Mouse (Mus musculus) forebrain, embryonic 10.5 days (tissue): ENCODE measurements around the gene Poc5. TPM values are rescaled to one million over a fixed set of nuclear protein-coding genes. Genes with fewer than 3 reads are reported as not detected.

Experiments used
- DNase-seq: peaks from one replicate; pipeline ENCODE4 v3.0.0-alpha.2; 2017; ENCODE audit warnings: low spot score; ENCODE audit errors: extremely low spot score
- H3K27ac ChIP-seq: fragments of 300-500 bp; sonication (generic); 2 replicates; pipeline ENCODE4 v1.5.1; 2016; ENCODE audit warnings: mild to moderate bottlenecking
- H3K27me3 ChIP-seq: fragments of 300-500 bp; sonication (generic); 2 replicates; pipeline ENCODE4 v1.6.1; 2016; ENCODE audit warnings: mild to moderate bottlenecking; ENCODE audit not compliant: poor library complexity, severe bottlenecking
- H3K36me3 ChIP-seq: fragments of 300-500 bp; sonication (generic); replicated peaks from 2 replicates; pipeline ENCODE4 v1.6.1; 2016; ENCODE audit warnings: mild to moderate bottlenecking, moderate library complexity
- H3K4me1 ChIP-seq: fragments of 300-500 bp; sonication (generic); 2 replicates; pipeline ENCODE4 v1.6.1; 2016
- H3K4me3 ChIP-seq: fragments of 300-500 bp; sonication (generic); 2 replicates; pipeline ENCODE4 v1.5.1; 2016; ENCODE audit warnings: mild to moderate bottlenecking, moderate library complexity
- H3K9me3 ChIP-seq: fragments of 300-500 bp; sonication (generic); 2 replicates; pipeline ENCODE4 v1.6.1; 2016; ENCODE audit warnings: mild to moderate bottlenecking, moderate library complexity
- WGBS: fragments of 180-500 bp; shearing (Covaris S2); methylation state at CpG from one replicate; pipeline ENCODE4 v1.1.7; 2016; 5-methylcytosine and 5-hydroxymethylcytosine counted together
- polyA plus RNA-seq: library from polyadenylated mRNA; unstranded; fragments of >200 nt; fragmentation: Nextera tagmentation; extraction: Ambion mirVana; gene quantifications from 2 replicates; pipeline ENCODE4 v1.2.1, GENCODE M21; 2016

Gene Poc5
- polyA plus RNA-seq, 1 experiment from 2014 or later: 19.6 TPM

GRCm38 (mm10) chr13:96408786-96409185 is 20.7 kb downstream of the Poc5 start:
- Histone ChIP-seq H3K27me3 (no peaks in the 10 kb centered on the region), H3K4me1 (no peaks in the 10 kb centered on the region), H3K36me3 (peaks cover 86% of the 10 kb centered on the region), H3K27ac (no peak overlapping the region), H3K9me3 (no peaks in the 10 kb centered on the region), H3K4me3 (no peak overlapping the region)
- WGBS: 91% methylated on average over 1 of the region's 1 CpGs
- no peak for DNase-seq

GRCm38 (mm10) chr13:96414384-96414783 is 26.3 kb downstream of the Poc5 start:
- Histone ChIP-seq H3K27me3 (no peaks in the 10 kb centered on the region), H3K27ac (no peak overlapping the region), H3K36me3 (peaks cover 84% of the 10 kb centered on the region), H3K4me3 (no peak overlapping the region), H3K4me1 (no peaks in the 10 kb centered on the region), H3K9me3 (no peaks in the 10 kb centered on the region)
- no peak for DNase-seq
- 96% methylated on average over 6 of the region's 6 CpGs for WGBS

GRCm38 (mm10) chr13:96416380-96416779 is 28.3 kb downstream of the Poc5 start:
- peaks cover 72% of the 10 kb centered on the region for H3K36me3 ChIP-seq
- no peaks in the 10 kb centered on the region for H3K27me3 ChIP-seq
- H3K9me3 ChIP-seq: no peaks in the 10 kb centered on the region
- DNase-seq: no peak
- H3K4me1 ChIP-seq: no peaks in the 10 kb centered on the region
- WGBS: 96% methylated on average over 8 of the region's 8 CpGs
- H3K4me3 ChIP-seq: no peak overlapping the region
- H3K27ac ChIP-seq: no peak overlapping the region

- H3K27me3 ChIP-seq: no peaks in the 10 kb centered on the region
- no peaks in the 10 kb centered on the region for H3K9me3 ChIP-seq
- no peak overlapping the region for H3K4me3 ChIP-seq
- peaks cover 64% of the 10 kb centered on the region for H3K36me3 ChIP-seq
- no peak overlapping the region for H3K27ac ChIP-seq
- no peak for DNase-seq
- 88% methylated on average over 5 of the region's 5 CpGs for whole genome bisulfite sequencing
- no peaks in the 10 kb centered on the region for H3K4me1 ChIP-seq
Observed at GRCm38 (mm10) chr13:96417261-96417813, 29.2 kb downstream of the Poc5 start.

- Histone ChIP-seq H3K4me3 (no peak overlapping the region), H3K27me3 (no peaks in the 10 kb centered on the region), H3K36me3 (peaks cover 57% of the 10 kb centered on the region), H3K4me1 (no peaks in the 10 kb centered on the region), H3K9me3 (no peaks in the 10 kb centered on the region), H3K27ac (no peak overlapping the region)
- WGBS: 94% methylated on average over 4 of the region's 4 CpGs
- no peak for DNase-seq
Observed at GRCm38 (mm10) chr13:96418487-96418886, 30.4 kb downstream of the Poc5 start.

- no peak for DNase-seq
- no peaks in the 10 kb centered on the region for H3K27me3 ChIP-seq
- no peak overlapping the region for H3K4me3 ChIP-seq
- H3K4me1 ChIP-seq: peaks cover 5% of the 10 kb centered on the region; the same call in 1 of the 2 replicates
- peaks cover 30% of the 10 kb centered on the region for H3K36me3 ChIP-seq
- H3K27ac ChIP-seq: no peak overlapping the region
- no peaks in the 10 kb centered on the region for H3K9me3 ChIP-seq
Observed at GRCm38 (mm10) chr13:96421230-96421629, 33.1 kb downstream of the Poc5 start.

- H3K36me3 ChIP-seq: 0 out of 2 replicates have a peak, but pooled peaks cover 3% of the 10 kb centered on the region
- H3K27me3 ChIP-seq: no peaks in the 10 kb centered on the region
- H3K9me3 ChIP-seq: no peaks in the 10 kb centered on the region
- no peak for DNase-seq
- H3K4me1 ChIP-seq: peaks cover 10% of the 10 kb centered on the region; the same call in 1 of the 2 replicates
- 88% methylated on average over 12 of the region's 12 CpGs for WGBS
- H3K4me3 ChIP-seq: no peak overlapping the region
- no peak overlapping the region for H3K27ac ChIP-seq
Observed at GRCm38 (mm10) chr13:96424496-96425274, 36.6 kb downstream of the Poc5 start.

- WGBS: 60% methylated on average over 3 of the region's 3 CpGs
- H3K27ac ChIP-seq: no peak overlapping the region; the same call in 1 of the 2 replicates
- DNase-seq: no peak
Observed at GRCm38 (mm10) chr13:96426044-96426443, 38.0 kb downstream of the Poc5 start.

GRCm38 (mm10) chr13:96428531-96428930 is 40.4 kb downstream of the Poc5 start:
- H3K27me3 ChIP-seq: no peaks in the 10 kb centered on the region
- peaks cover 10% of the 10 kb centered on the region; the same call in 1 of the 2 replicates for H3K4me1 ChIP-seq
- 81% methylated on average over 5 of the region's 5 CpGs for WGBS
- no peaks in the 10 kb centered on the region for H3K36me3 ChIP-seq
- no peak for DNase-seq
- H3K9me3 ChIP-seq: no peaks in the 10 kb centered on the region
- no peak overlapping the region for H3K27ac ChIP-seq
- H3K4me3 ChIP-seq: no peak overlapping the region

More at GRCm38 (mm10) chr13:96426044-96426443, 38.0 kb downstream of the Poc5 start:
- H3K9me3 ChIP-seq: no peaks in the 10 kb centered on the region
- no peaks in the 10 kb centered on the region for H3K36me3 ChIP-seq
- H3K27me3 ChIP-seq: no peaks in the 10 kb centered on the region
- H3K4me1 ChIP-seq: peaks cover 10% of the 10 kb centered on the region; the same call in 1 of the 2 replicates
- H3K4me3 ChIP-seq: no peak overlapping the region

GRCm38 (mm10) chr13:96431595-96432156 is 43.6 kb downstream of the Poc5 start:
- Histone ChIP-seq H3K36me3 (no peaks in the 10 kb centered on the region), H3K4me1 (peaks cover 22% of the 10 kb centered on the region), H3K4me3 (no peak overlapping the region), H3K9me3 (no peaks in the 10 kb centered on the region), H3K27me3 (no peaks in the 10 kb centered on the region), H3K27ac (no peak overlapping the region)
- WGBS: 40% methylated on average over 12 of the region's 12 CpGs
- peak; percentile 79 for DNase-seq

GRCm38 (mm10) chr13:96432376-96432811 is 44.3 kb downstream of the Poc5 start:
- 64% methylated on average over 3 of the region's 3 CpGs for WGBS
- no peak overlapping the region for H3K27ac ChIP-seq

GRCm38 (mm10) chr13:96433041-96433440 is 44.9 kb downstream of the Poc5 start:
- Histone ChIP-seq H3K9me3 (no peaks in the 10 kb centered on the region), H3K36me3 (no peaks in the 10 kb centered on the region), H3K27me3 (no peaks in the 10 kb centered on the region), H3K27ac (no peak overlapping the region), H3K4me1 (peaks cover 17% of the 10 kb centered on the region), H3K4me3 (no peak overlapping the region)
- 88% methylated on average over 6 of the region's 6 CpGs for WGBS
- DNase-seq: no peak

More at GRCm38 (mm10) chr13:96432376-96432811, 44.3 kb downstream of the Poc5 start:
- Histone ChIP-seq H3K9me3 (no peaks in the 10 kb centered on the region), H3K4me3 (no peak overlapping the region), H3K27me3 (no peaks in the 10 kb centered on the region), H3K4me1 (peaks cover 17% of the 10 kb centered on the region), H3K36me3 (no peaks in the 10 kb centered on the region)
- DNase-seq: no peak

GRCm38 (mm10) chr13:96433648-96434190 is 45.6 kb downstream of the Poc5 start:
- no peak overlapping the region for H3K4me3 ChIP-seq
- no peaks in the 10 kb centered on the region for H3K36me3 ChIP-seq
- peak overlapping the region; percentile 30; the same call in 1 of the 2 replicates for H3K27ac ChIP-seq
- H3K9me3 ChIP-seq: no peaks in the 10 kb centered on the region
- H3K4me1 ChIP-seq: peaks cover 17% of the 10 kb centered on the region
- H3K27me3 ChIP-seq: no peaks in the 10 kb centered on the region
- WGBS: 85% methylated on average over 11 of the region's 11 CpGs
- no peak for DNase-seq
